Mouse (Mus musculus) thymus, postnatal 14 days (tissue): ENCODE results near the gene Mal.
"Not testable (repeated sequence)": the region's sequence is repeated elsewhere in the genome, so short reads cannot be mapped to it uniquely, and the experiment has no call there.

Experiments used
- DNase-seq: peaks from one replicate; pipeline ENCODE4 v3.0.0; 2021

Gene Mal

DNA sequence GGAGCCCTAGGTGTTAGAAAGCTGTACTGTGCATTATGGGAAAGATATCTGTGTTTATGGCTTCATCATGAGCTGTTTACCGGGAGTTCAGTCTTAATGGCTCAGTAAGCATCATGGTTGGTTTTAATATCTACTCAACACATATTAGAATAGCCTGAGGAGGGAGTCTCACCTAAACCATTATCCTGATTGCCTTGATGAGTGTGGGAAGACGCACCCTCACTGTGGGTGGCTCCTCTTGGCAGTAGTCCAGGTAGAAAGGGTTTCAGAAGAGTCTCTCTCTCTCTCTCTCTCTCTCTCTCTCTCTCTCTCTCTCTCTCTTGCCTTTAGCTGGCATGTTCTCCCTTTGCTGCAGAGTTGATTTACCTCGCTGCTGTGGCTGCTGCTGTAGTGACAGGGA lies 34.4 kb downstream of the Mal start:
- no peak for DNase-seq

GRCm38 (mm10) chr2:127619311-127619710 lies 37.2 kb downstream of the Mal start:
- DNase-seq: peak; percentile 4

GRCm38 (mm10) chr2:127612288-127612687 lies 44.2 kb downstream of the Mal start:
- DNase-seq: no peak

DNA sequence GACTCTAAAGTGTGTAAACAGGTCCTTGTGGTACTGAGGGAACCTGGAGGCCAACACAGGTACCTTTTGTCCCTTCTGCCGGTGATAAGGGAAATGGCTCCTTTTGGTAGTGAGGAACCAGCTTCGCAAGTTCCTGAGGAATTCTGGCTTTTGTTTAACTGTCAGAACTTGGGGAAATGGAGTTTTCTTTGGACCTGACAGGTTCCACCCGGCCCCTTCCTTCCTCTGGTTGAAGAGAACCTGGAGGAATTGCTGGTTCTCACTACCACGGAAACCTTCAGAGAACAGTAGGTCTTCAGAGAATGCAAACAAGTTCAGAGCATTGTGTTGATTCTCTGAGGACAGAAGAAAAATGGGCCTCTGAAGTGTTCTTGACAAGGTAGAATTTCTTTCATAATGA lies 45.1 kb downstream of the Mal start:
- DNase-seq: no peak

- DNase-seq: no peak
Observed at GRCm38 (mm10) chr2:127608986-127609385, 47.5 kb downstream of the Mal start.

- DNase-seq: no peak
Observed at GRCm38 (mm10) chr2:127608234-127608633, 48.3 kb downstream of the Mal start.

GRCm38 (mm10) chr2:127605203-127605602 lies 51.3 kb downstream of the Mal start:
- no peak for DNase-seq

DNA sequence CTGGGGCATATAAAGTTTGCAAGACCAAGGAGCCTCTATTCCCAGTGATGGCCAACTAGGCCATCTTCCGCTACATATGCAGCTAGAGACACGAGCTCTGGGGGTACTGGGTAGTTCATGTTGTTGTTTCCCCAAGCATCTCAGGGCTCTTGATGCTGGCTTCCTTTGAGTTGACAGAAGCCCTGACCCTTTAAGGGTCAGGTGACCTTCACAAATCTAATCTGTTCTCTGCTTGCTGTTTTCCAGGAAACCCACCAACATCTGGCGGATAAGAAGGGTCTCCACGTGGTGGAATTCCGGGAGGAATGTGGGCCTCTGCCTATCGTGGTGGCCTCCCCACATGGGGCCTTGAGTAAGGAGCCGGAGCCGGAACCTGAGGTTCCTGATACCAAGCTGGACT lies 53.1 kb downstream of the Mal start:
- DNase-seq: not testable (repeated sequence)

GRCm38 (mm10) chr2:127590840-127591239 lies 65.7 kb downstream of the Mal start:
- DNase-seq: peak; percentile 61

GRCm38 (mm10) chr2:127590204-127590603 lies 66.3 kb downstream of the Mal start:
- DNase-seq: peak; percentile 69

- DNase-seq: no peak
Observed at GRCm38 (mm10) chr2:127588897-127589296, 67.6 kb downstream of the Mal start.

DNA sequence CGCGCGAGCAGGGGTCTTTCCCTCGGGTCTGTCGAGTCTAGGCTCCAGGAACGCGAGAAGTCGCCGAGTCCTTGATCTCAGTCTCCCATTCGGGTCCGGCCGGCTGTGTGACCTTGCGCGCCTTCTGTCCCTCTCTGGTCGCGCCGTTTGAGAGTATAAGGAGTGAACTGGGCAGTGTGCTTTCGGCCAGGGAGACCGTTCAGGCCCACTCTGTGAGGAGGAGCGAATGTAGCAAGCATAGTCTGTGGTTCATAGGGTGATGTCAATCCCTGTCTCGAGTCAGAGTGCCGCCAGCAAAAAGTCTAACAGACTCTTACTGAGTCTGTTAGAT lies 69.0 kb downstream of the Mal start:
- no peak for DNase-seq

- peak; percentile 85 for DNase-seq
Observed at GRCm38 (mm10) chr2:127586694-127587513, 69.6 kb downstream of the Mal start, which contains the start of the genes Zfp661 and Mrps5. Zfp661 (minus strand) TSS chr2:127587094. Mrps5 (plus strand) TSS chr2:127587222.

DNA sequence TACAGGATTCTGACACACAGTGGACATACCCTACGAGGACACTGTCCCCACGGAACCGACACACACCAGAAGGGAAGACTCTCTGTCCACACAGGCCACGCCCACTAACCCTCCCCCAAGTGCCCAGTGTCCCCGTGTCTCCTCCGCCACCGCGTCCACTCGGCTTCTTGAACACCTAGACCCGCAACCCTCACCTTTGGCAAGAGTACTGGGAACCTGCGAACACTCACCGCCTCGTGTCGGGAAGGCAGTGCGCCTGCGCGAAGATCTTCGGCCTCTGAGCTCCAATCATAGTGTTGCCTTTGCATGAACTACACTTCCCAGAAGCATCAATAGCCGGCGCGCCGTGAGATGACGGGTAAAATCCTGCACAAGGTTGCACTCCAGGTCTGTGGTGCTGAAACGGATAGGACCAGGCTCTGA lies 72.0 kb downstream of the Mal start:
- DNase-seq: peak; percentile 92
